Mouse (Mus musculus) liver, embryonic 14.5 days (tissue): ENCODE measurements around the gene L1td1. TPM values are rescaled to one million over a fixed set of nuclear protein-coding genes. Genes with fewer than 3 reads are reported as not detected.

Experiments used
- ATAC-seq: fragments of 200-750 bp; cut with Nextera tagmentation; 2 replicates; pipeline ENCODE4 v1.8.0; 2017; ENCODE audit warnings: moderate number of reproducible peaks, mild to moderate bottlenecking, moderate library complexity; ENCODE audit not compliant: insufficient read depth
- DNase-seq, 3 experiments: peaks; one replicate each; pipeline ENCODE4 v3.0.0-alpha.2; 2012 to 2013; ENCODE audit warnings: low read depth in 3 of 3, low spot score in 3 of 3
- H3K27ac ChIP-seq: fragments of 300-500 bp; sonication (generic); 2 replicates; pipeline ENCODE4 v1.5.1; 2014; ENCODE audit warnings: moderate library complexity, mild to moderate bottlenecking, control low read depth, inconsistent platforms
- H3K27me3 ChIP-seq: fragments of 300-500 bp; sonication (generic); 2 replicates; pipeline ENCODE4 v1.6.1; 2014; ENCODE audit warnings: mild to moderate bottlenecking, low read length, moderate library complexity; ENCODE audit not compliant: control insufficient read depth, insufficient read depth
- H3K36me3 ChIP-seq: fragments of 300-500 bp; sonication (generic); replicated peaks from 2 replicates; pipeline ENCODE4 v1.6.1; 2014; ENCODE audit warnings: low read depth; ENCODE audit not compliant: control insufficient read depth, insufficient read depth
- H3K4me1 ChIP-seq, 2 experiments: fragments of 200-500 bp in 1 of 2; fragments of 300-500 bp in 1 of 2; sonication (generic) in 1 of 2; replicated peaks; 2 replicates each; pipeline ENCODE4 v1.6.1; 2012 to 2014; ENCODE audit warnings: antibody characterized with exemption in 1 of 2, inconsistent platforms in 1 of 2, low read length in 1 of 2; ENCODE audit not compliant: control insufficient read depth in 2 of 2, insufficient read depth in 2 of 2
- H3K4me2 ChIP-seq: fragments of 300-500 bp; sonication (generic); 2 replicates; pipeline ENCODE4 v1.6.1; 2014; ENCODE audit warnings: low read depth, mild to moderate bottlenecking, control low read depth, moderate library complexity
- H3K4me3 ChIP-seq, 2 experiments: fragments of 200-500 bp in 1 of 2; fragments of 300-500 bp in 1 of 2; sonication (generic) in 1 of 2; 2 replicates each; pipeline ENCODE4 v1.5.1; 2012 to 2014; ENCODE audit warnings: low read depth in 2 of 2, low read length in 2 of 2, mild to moderate bottlenecking in 2 of 2, control low read depth in 1 of 2, inconsistent platforms in 1 of 2, moderate library complexity in 1 of 2; ENCODE audit not compliant: insufficient read depth in 1 of 2
- H3K9ac ChIP-seq: fragments of 300-500 bp; sonication (generic); replicated peaks from 2 replicates; pipeline ENCODE4 v1.6.1; 2014; ENCODE audit warnings: mild to moderate bottlenecking, control low read depth, moderate library complexity
- H3K9me3 ChIP-seq: fragments of 300-500 bp; sonication (generic); 2 replicates; pipeline ENCODE4 v1.6.1; 2016; ENCODE audit warnings: low read length, mixed read lengths; ENCODE audit not compliant: control insufficient read depth
- CTCF ChIP-seq: IDR thresholded peaks from 2 replicates; pipeline ENCODE4 v1.5.1; 2016; ENCODE audit warnings: antibody characterized with exemption, low read depth, control low read depth
- EP300 ChIP-seq: IDR thresholded peaks from 2 replicates; pipeline ENCODE4 v1.6.1; 2016; ENCODE audit warnings: antibody characterized with exemption, low read depth
- WGBS: fragments of 180-500 bp; shearing (Covaris S2); extraction: QIAGEN DNeasy Blood & Tissue Kit; methylation state at CpG from one replicate; pipeline ENCODE4 v1.1.7; 2014; ENCODE audit not compliant: insufficient replicate concordance; 5-methylcytosine and 5-hydroxymethylcytosine counted together
- polyA plus RNA-seq, 2 experiments: library from polyadenylated mRNA; depleted of rRNA in 1 of 2; stranded (reverse) in 1 of 2; unstranded in 1 of 2; fragments of >200 nt; fragmentation: Nextera tagmentation in 1 of 2; extraction: Ambion mirVana in 1 of 2; gene quantifications; 2 replicates each; pipeline versions ENCODE4 v1.2.1 to v1.2.3; 2012 to 2014

L1td1 gene
- polyA plus RNA-seq, 2 experiments: not detected

- WGBS: 19% methylated on average over 4 of the region's 4 CpGs
- ATAC-seq: no peak
- DNase-seq: no peak
These were observed 1.1 kb upstream of the L1td1 start for GRCm38 (mm10) chr4:98725439-98725838.

DNA sequence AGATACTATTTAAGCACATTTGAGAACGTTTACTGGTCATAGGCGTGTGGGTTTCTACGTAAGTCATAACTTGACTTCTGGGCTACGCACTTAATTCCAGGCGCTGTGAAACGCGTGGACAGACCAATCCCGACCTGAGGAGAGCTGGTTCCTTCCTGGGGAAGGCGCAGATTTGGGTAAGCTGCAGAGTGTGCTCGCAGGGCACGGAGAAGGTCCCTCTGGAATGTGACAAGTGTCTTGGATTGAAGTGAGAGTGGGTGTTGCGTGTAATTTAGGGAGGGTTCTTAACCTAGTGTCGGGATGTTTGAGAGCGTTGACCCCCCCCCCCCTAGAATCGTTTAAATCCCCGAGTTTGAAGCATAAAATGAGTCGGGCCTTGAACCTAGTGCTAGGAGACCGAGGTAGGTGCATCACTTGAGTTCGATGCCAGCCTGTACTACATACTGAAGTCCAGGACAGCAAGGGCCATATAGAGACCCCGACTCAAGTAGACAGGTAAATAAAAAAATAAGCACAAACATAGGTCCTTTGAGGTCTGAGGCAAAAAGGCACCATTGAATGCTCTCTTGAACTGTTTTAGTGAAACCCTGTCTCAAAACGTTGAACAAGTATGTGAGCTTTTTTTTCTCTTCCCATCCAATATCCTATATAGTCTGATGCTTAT is 893 bp downstream of the L1td1 start:
- TF ChIP-seq CTCF (no peak), EP300 (no peak)
- Histone ChIP-seq H3K4me3 (no peak overlapping the region), H3K27me3 (peaks cover 28% of the 10 kb centered on the region), H3K9me3 (no peaks in the 10 kb centered on the region), H3K27ac (no peak overlapping the region), H3K4me1 (peaks cover 0 to 3% of the 10 kb centered on the region in 2 experiments; a peak in 1 of 4 replicates), H3K9ac (no peak overlapping the region), H3K4me2 (peak overlapping the region; percentile 41), H3K36me3 (no peaks in the 10 kb centered on the region)
- DNase-seq: no peak
- ATAC-seq: no peak
- WGBS: 4% methylated on average over 21 of the region's 21 CpGs

More at GRCm38 (mm10) chr4:98725439-98725838, 1.1 kb upstream of the L1td1 start:
- Histone ChIP-seq H3K9me3 (no peaks in the 10 kb centered on the region), H3K9ac (no peak overlapping the region), H3K27ac (no peak overlapping the region), H3K36me3 (no peaks in the 10 kb centered on the region), H3K4me3 (no peak overlapping the region), H3K4me2 (no peak overlapping the region), H3K27me3 (peaks cover 28% of the 10 kb centered on the region), H3K4me1 (peaks cover 0 to 3% of the 10 kb centered on the region in 2 experiments; a peak in 1 of 4 replicates)
- TF ChIP-seq CTCF (peak; percentile 15; the same call in 1 of the 2 replicates), EP300 (no peak)

DNA sequence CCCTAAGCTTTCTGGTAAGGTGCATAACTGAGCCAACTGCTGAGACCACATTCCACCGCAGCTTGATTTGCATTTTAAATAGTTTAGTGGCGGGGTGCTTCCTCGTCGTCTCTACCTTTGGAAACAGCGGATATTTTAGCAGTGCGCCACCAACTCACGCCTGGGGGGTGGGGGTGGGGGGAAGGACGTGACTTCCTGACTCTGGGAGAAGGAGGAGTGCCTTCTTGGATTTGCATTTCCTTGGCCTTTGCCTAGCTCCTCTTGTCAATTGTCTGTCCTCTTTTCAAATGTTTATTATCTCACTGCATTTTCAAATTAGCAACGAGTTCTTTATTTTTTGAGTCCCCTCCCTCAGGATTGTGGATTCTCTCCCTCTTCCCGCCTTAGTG is 1.4 kb downstream of the L1td1 start:
- Histone ChIP-seq H3K4me1 (peaks cover 0 to 3% of the 10 kb centered on the region in 2 experiments; a peak in 1 of 4 replicates), H3K9ac (no peak overlapping the region), H3K36me3 (no peaks in the 10 kb centered on the region), H3K4me2 (no peak overlapping the region), H3K4me3 (no peak overlapping the region), H3K9me3 (no peaks in the 10 kb centered on the region), H3K27ac (no peak overlapping the region), H3K27me3 (peaks cover 28% of the 10 kb centered on the region)
- no peak for DNase-seq
- no peak for ATAC-seq
- no peak for TF ChIP-seq EP300
- TF ChIP-seq CTCF: no peak
- 2% methylated on average over 10 of the region's 10 CpGs for WGBS

- ATAC-seq (no peak), DNase-seq (no peak)
- Histone ChIP-seq H3K4me3 (no peak overlapping the region), H3K9me3 (no peaks in the 10 kb centered on the region), H3K36me3 (no peaks in the 10 kb centered on the region), H3K9ac (no peak overlapping the region), H3K27me3 (peaks cover 28% of the 10 kb centered on the region), H3K4me2 (no peak overlapping the region), H3K4me1 (peaks cover 0 to 3% of the 10 kb centered on the region in 2 experiments; a peak in 1 of 4 replicates), H3K27ac (no peak overlapping the region)
- 25% methylated on average over 7 of the region's 7 CpGs for WGBS
- TF ChIP-seq CTCF (no peak), EP300 (no peak)
These were observed 2.2 kb downstream of the L1td1 start for GRCm38 (mm10) chr4:98728716-98729115.

- Histone ChIP-seq H3K36me3 (no peaks in the 10 kb centered on the region), H3K4me2 (no peak overlapping the region), H3K4me3 (no peak overlapping the region), H3K27ac (no peak overlapping the region), H3K27me3 (peaks cover 5% of the 10 kb centered on the region; the same call in 1 of the 2 replicates), H3K9ac (no peak overlapping the region), H3K9me3 (no peaks in the 10 kb centered on the region), H3K4me1 (no peaks in the 10 kb centered on the region)
- DNase-seq (no peak), ATAC-seq (no peak)
- TF ChIP-seq CTCF (no peak), EP300 (no peak)
- WGBS: 82% methylated on average over 16 of the region's 16 CpGs
These were observed 7.1 kb downstream of the L1td1 start for GRCm38 (mm10) chr4:98733660-98734059.
